Mouse (Mus musculus) left cerebral cortex, postnatal 36 days (tissue): Measurements from ENCODE around the gene Pxmp2. TPM values are rescaled to one million over a fixed set of nuclear protein-coding genes. Genes with fewer than 3 reads are reported as not detected.
A peak's percentile ranks its signal among the peaks of the same experiment; 100 is the strongest.

Experiments
- DNase-seq, 2 experiments: peaks; one replicate each; pipeline ENCODE4 v3.0.0; 2021 to 2022; ENCODE audit warnings: low spot score in 2 of 2, mixed read lengths in 1 of 2
- intact Hi-C: fragments of 180-260 bp; cut with DNase I; formaldehyde crosslinking; loops from one replicate; pipeline ENCODE4 v1.15.1; 2025
- total RNA-seq, 2 experiments: library from RNA; stranded (reverse); gene quantifications; 2 replicates each; pipeline ENCODE4 v1.2.3; 2021

The Pxmp2 gene
- total RNA-seq, 2 experiments from 2014 or later, result 6.9 to 8.5 TPM

- intact Hi-C loops, result no loop called here
- DNase-seq, result no peak
Measured at GRCm38 (mm10) chr5:110232346-110232745, 53.6 kb downstream of the Pxmp2 start.

GRCm38 (mm10) chr5:110231638-110232037 is 54.3 kb downstream of the Pxmp2 start:
- DNase-seq, result no peak
- intact Hi-C loops, result no loop called here

GRCm38 (mm10) chr5:110230780-110231461 is 55.1 kb downstream of the Pxmp2 start, which contains the start of gene Ankle2:
Ankle2 (plus strand) TSS chr5:110231004.
- intact Hi-C loops, result no loop called here
- peak; percentile 93 to 94 for DNase-seq

- no peak for DNase-seq
- intact Hi-C loops, result no loop called here
Measured at GRCm38 (mm10) chr5:110230401-110230779, 55.6 kb downstream of the Pxmp2 start.

GRCm38 (mm10) chr5:110227336-110227883 is 58.6 kb downstream of the Pxmp2 start:
- no peak for DNase-seq
- intact Hi-C loops, result no loop called here

- intact Hi-C loops, result no loop called here
- DNase-seq, result no peak
Measured at GRCm38 (mm10) chr5:110225056-110225455, 60.9 kb downstream of the Pxmp2 start.

Other genes with a start within 250 kb of the Pxmp2 start
- gene Gm17655, start 213.7 kb downstream of the Pxmp2 start, total RNA-seq, result 1 to 10 TPM; 7.2 to 7.6 TPM
- gene Gm35315, start 191.8 kb downstream of the Pxmp2 start, total RNA-seq, result under 1 TPM; 0.48 to 0.72 TPM
- 10 to 100 TPM; 11.1 to 12.0 TPM for gene Plcxd1, start 186.2 kb downstream of the Pxmp2 start, total RNA-seq
- 10 to 100 TPM; 85.4 to 88.5 TPM for gene Gtpbp6, start 178.0 kb downstream of the Pxmp2 start, total RNA-seq
- gene Zfp605, start 176.1 kb downstream of the Pxmp2 start, total RNA-seq, result 10 to 100 TPM; 15.4 to 18.8 TPM
- gene Chfr, start 150.3 kb downstream of the Pxmp2 start, total RNA-seq, result 10 to 100 TPM; 42.5 to 62.2 TPM
- 10 to 100 TPM; 42.0 to 46.7 TPM for gene Golga3, start 109.5 kb downstream of the Pxmp2 start, total RNA-seq
- 10 to 100 TPM; 37.1 to 37.2 TPM for gene Ankle2, start 55.2 kb downstream of the Pxmp2 start, total RNA-seq
- 10 to 100 TPM; 61.0 to 68.1 TPM for gene Pgam5, start 16.3 kb downstream of the Pxmp2 start, total RNA-seq
- gene Pole, start 120 bp upstream of the Pxmp2 start, total RNA-seq, result 1 to 10 TPM; 1.0 to 1.5 TPM
- not detected for gene P2rx2, start 57.0 kb upstream of the Pxmp2 start, total RNA-seq
- gene Lrcol1, start 58.5 kb upstream of the Pxmp2 start, total RNA-seq, result not detected
- gene Fbrsl1, start 162.3 kb upstream of the Pxmp2 start, total RNA-seq, result 10 to 100 TPM; 75.2 to 82.6 TPM